Mouse (Mus musculus): Measurements from ENCODE around the gene Uba7.

The Uba7 gene

GRCm38 (mm10) chr9:107961881-107962280 is 13.4 kb upstream of the Uba7 start:
- DNase-seq (ENCODE audit: low read depth, low spot score) = peak; percentile 67

- no peak for DNase-seq (ENCODE audit: low read depth, low spot score)
These were observed 12.4 kb upstream of the Uba7 start for GRCm38 (mm10) chr9:107962916-107963315.

- DNase-seq (ENCODE audit: low read depth, low spot score) = peak; percentile 87
These were observed 11.6 kb upstream of the Uba7 start for GRCm38 (mm10) chr9:107963700-107964099.

DNA sequence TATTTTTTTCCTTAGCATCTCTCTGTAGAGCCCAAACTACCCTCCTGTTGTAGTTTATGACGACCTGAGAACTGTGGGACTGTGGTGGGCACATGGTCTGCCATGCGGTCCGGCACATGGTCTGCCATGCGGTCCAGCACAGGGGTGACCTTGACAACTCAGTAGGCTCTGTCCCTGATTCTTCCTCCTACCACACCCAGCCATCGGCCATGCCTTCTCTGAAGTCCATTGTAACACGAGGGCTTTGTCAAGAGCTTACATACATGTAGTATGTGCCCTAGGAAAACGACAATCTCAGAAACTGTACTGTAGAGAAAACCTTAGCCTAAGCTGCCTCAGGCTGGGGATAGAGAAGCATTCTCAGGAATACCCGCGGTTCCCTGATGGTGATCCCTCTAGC is 10.6 kb upstream of the Uba7 start:
- DNase-seq (ENCODE audit: low read depth, low spot score) = no peak

- no peak for DNase-seq (ENCODE audit: low read depth, low spot score)
These were observed 8.6 kb upstream of the Uba7 start for GRCm38 (mm10) chr9:107966676-107967075.

- DNase-seq (ENCODE audit: low read depth, low spot score) = no peak
These were observed 7.9 kb upstream of the Uba7 start for GRCm38 (mm10) chr9:107967437-107967836.

DNA sequence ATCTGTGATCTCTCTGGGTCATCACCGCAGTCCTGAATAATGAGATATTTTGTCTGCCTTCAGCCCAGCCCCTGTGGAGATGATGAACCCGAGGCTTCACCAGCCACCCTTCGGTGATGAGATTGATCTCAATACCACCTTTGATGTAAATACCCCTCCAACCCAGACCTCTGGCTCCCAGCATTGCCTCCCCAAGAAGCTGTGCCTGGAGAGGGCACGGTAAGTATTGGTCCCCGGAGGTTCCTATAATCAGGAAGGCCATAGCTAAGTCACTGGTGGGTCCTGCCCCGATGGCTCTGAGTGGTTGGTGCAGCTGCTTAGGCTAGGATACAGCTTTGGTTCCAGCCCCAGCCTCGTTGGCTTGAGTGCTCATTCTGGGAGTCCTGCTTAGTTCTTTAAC is 6.8 kb upstream of the Uba7 start:
- DNase-seq (ENCODE audit: low read depth, low spot score) = no peak

GRCm38 (mm10) chr9:107970311-107970710 is 5.0 kb upstream of the Uba7 start:
- no peak for DNase-seq (ENCODE audit: low read depth, low spot score)

DNA sequence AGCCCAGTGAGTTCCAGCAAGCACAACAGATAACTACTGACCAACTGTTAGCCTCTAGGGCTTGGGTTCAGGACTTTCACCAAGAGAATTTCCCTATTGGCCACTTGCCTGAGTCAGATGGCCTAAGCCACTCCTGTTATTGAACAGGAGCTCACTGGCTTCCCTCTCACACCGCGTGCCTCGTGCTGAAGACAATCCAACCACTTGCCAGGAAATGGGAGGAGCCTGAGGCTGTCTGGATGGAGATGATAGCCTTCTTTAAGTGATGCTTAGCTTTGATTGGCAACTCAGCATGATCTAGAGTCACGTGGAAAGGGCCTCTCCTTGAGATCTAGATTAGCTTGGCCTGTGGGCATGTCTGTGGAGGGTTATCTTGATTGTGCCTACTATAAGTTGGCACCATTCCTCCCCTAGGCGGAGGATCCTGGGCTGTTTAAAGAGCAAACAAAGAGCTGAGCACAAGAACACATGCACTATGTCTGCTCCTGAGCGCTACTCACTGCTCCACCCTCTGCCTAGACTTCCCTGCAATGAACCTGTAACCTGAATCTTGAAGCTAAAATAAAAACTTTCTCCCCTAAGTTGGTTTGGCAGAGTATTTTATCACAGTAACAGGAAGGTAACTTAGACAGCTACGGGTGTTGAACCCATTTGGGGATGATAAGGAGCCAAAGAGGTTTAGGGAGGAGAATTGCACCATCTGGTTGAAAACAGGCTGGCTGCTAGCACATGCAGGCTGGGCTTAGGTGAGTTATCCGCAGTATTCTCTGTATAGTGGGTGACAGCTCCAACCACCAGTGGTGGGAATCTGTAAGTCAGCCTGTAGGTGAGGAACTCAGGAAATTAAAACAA is 3.4 kb upstream of the Uba7 start:
- DNase-seq (ENCODE audit: low read depth, low spot score) = peak; percentile 91

DNA sequence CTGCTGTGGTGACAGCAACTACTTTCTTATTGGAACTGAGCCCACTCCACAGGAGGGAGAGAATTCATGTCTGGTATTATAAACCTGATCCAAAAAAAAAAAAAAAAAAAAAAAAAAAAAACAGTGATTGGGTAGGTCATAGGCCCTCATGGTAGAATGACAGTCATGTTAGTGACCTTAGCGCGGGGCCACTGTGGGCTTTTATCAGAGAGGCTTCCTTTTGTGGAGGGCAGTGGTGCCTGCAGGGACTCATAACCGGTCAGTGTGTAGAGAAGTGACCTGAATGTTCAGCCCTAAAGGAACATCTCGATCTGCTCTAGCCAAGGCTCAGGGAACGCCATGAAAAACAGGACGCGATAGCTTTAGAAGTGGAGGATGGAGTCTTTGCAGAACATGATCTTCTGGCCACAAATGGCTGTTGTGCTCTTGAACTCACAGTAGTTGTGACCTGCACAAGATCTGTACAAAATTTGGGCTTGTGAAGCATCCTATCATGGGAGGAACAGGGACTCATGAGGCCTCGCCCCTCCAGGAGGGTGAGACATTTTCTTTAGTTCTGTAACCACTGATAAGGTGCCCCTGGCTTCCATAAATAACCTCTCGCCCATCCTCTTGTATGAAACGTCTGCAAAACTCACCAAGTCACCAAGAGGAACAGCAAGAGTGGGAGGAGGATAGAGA is 674 bp upstream of the Uba7 start:
- no peak for DNase-seq (ENCODE audit: low read depth, low spot score)

DNA sequence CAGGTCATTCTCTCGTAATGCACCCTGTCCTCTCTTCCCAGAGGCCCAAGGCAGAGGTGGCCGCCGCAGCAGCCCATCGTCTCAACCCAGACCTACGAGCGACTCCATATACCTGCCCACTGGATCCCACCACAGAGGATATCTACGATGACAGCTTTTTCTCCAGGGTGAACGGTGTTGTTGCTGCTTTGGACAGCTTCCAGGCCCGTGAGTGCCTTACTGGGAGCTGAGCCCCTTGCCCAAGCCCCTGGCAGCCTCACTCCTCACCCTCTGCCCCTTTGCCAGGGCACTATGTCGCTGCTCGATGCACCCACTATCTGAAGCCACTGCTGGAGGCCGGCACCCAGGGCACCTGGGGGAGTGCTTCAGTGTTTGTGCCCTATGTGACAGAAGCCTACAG is 3.5 kb downstream of the Uba7 start:
- DNase-seq (ENCODE audit: low read depth, low spot score) = no peak

- no peak for DNase-seq (ENCODE audit: low read depth, low spot score)
These were observed 6.6 kb downstream of the Uba7 start for GRCm38 (mm10) chr9:107981684-107982605.

GRCm38 (mm10) chr9:107982681-107983346 is 7.5 kb downstream of the Uba7 start, which contains the start of gene Gm20661:
TSS of gene Gm20661 (plus strand) at chr9:107983058.
- no peak for DNase-seq (ENCODE audit: low read depth, low spot score)

DNA sequence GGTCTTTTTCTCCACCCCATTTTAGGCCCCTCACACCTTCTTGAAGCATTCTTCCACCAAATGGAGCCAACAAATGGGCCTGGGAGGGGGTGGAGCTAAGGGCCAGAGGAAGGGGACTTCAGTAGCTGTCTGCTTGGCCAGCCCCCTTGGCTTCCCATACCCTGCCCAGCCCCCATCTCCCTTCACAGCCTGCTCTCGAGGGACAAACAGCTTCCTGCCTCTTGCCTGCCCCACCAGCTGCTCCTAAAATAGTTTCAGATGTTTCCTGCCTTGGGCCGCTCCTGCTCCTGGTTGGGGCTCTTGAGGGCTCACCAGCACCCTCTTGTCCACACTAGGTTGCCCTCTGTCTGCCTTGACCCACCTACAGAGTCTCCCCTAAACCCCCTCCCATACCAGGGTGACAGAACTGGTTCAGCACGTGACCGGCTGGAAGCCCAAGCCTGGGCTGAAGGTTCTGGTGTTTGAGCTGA is 8.2 kb downstream of the Uba7 start:
- no peak for DNase-seq (ENCODE audit: low read depth, low spot score)

GRCm38 (mm10) chr9:107984052-107984753 is 8.9 kb downstream of the Uba7 start:
- no peak for DNase-seq (ENCODE audit: low read depth, low spot score)

GRCm38 (mm10) chr9:107984754-107985055 is 9.4 kb downstream of the Uba7 start:
- DNase-seq (ENCODE audit: low read depth, low spot score) = no peak

DNA sequence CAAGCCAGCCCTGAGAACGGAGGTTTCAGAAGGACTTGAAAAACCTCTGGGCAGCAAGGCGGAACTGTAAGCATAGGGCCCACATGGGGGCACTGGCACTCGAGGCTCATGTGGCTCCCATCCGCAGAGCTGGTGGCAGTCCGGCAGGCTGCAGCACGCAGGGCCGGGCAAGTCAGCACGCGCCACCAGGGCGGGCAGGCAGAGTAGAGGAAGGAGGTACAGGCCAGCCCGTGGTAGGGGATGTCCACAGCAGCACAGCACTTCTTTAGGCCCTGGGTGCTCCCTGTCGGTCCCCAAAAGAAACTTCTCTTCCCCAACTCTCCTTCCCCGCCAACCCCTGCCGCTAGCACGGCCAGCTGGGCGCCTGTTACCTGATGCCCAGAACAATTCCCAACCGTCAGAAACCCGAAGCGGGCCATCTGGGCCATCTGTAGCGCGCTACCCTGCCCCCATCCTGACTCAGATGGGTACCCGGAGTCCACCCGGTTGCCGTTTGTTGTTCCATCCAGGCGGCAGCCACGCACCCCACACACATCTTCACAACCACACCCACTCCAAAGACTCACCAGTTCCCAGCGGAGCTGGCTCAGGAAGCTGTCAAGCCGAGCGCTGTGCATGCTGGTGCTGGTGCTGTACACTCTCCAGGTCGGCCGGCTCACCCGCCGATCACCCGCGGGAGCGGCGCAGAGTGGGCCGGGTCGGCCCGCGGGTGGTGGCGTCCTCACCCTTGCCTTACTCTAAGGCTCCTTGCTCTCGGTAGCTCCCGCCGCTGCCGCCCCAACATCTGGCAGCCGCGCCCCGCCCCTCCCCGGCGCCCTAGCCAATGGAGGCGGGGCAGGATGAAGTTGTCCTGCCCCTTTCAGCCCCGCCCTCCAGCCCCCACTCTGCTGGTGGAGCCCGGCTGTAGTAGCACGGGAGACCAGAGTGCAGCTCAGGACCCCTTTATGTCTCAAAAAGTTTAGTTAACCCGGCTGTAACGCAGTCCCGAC is 10.1 kb downstream of the Uba7 start, which contains the start of gene Inka1:
Inka1 (minus strand) TSS at position 749 of the 989 bp plus-strand sequence.
- peak; percentile 93 for DNase-seq (ENCODE audit: low read depth, low spot score)

GRCm38 (mm10) chr9:107986376-107986775 is 11.1 kb downstream of the Uba7 start:
- peak; percentile 92 for DNase-seq (ENCODE audit: low read depth, low spot score)

DNA sequence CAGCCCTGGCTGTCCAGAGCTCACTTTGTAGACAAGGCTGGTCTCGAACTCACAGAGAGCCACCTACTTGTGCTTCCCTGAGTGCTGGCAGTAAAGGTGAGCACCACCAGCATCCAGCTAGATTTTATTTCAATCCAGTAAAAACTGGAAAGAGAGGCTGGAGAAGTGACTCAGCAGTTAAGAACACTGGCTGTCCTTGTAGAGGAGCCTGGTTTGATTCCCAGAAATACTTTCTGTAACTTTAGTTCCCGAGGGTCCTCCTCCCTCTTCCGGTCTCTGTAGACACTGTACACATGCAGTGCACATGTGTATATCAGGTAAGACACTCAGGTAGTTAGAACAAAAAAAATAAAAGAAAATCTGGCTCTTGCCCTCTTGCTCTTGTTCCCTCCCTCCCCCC is 12.6 kb downstream of the Uba7 start:
- DNase-seq (ENCODE audit: low read depth, low spot score) = peak; percentile 26
